Mouse (Mus musculus): ENCODE data around the gene Spred2.

- TF ChIP-seq CTCF (IDR thresholded peaks at IDR 0.05; ENCODE audit: low read depth) (no peak), EP300 (IDR thresholded peaks at IDR 0.05; ENCODE audit: low read depth) (peak; percentile 19; the same call in 1 of the 2 replicates)
These were observed 104.8 kb downstream of the Spred2 start for GRCm38 (mm10) chr11:20029014-20029413.
